ENCODE assay signal across 15 mouse cellular contexts in genomic region chr5:114113334-114113733, GRCm38 (mm10). TPM values are rescaled to one million over a fixed set of nuclear protein-coding genes. Genes with fewer than 3 reads are reported as not detected.
DNase-seq lines count a peak whose midpoint lies in the region; ATAC-seq and TF ChIP-seq lines count a peak whose summit lies in the region.
"Had no signal": no experiment of that assay in that cellular context is flagged by ENCODE, and none has a peak within 500 bp of the region (broad histone marks: within the 10 kb centered on the region; RNA-seq: fewer than 3 reads in every experiment).

No protein-coding gene starts in this region.

- TF ChIP-seq POLR2A in small intestine, adult 2 months (IDR thresholded peaks at IDR 0.05; ENCODE audit: low read depth, low read length), result no peak

- peak; percentile 23 for DNase-seq in embryo, embryonic 10 days (ENCODE audit: low spot score)
- no peak for DNase-seq in embryo, embryonic 11 days
- no peak for DNase-seq in liver, embryonic 14.5 days (ENCODE audit: low read depth in 3 of 3, low spot score in 3 of 3)
- no peak for DNase-seq in liver, embryonic 11.5 days (ENCODE audit: low spot score)
- DNase-seq in ES-CJ7 (ENCODE audit: low read depth, low spot score), result peak; percentile 56
- DNase-seq: cerebellum, adult 8-10 months; gastrocnemius, adult 2 months; kidney, adult 8-10 months; right cerebral cortex, postnatal 4 days had no signal

- no peak overlapping the region for H3K4me3 ChIP-seq in liver, embryonic 14.5 days (ENCODE audit: insufficient read depth in 1 of 2, low read depth in 2 of 2, low read length in 2 of 2)
- H3K4me3 ChIP-seq in liver, embryonic 11.5 days (ENCODE audit: low read depth, low read length), result no peak overlapping the region
- no peak overlapping the region for H3K4me3 ChIP-seq in small intestine, adult 2 months (ENCODE audit: low read depth, low read length)
- H3K4me3 ChIP-seq in forebrain, embryonic 13.5 days, result no peak overlapping the region
- no peak overlapping the region for H3K4me3 ChIP-seq in midbrain, embryonic 15.5 days
- H3K4me3 ChIP-seq: forebrain, embryonic 10.5 days; gastrocnemius, adult 2 months; heart, embryonic 10.5 days; hindbrain, embryonic 13.5 days had no signal

- H3K27ac ChIP-seq in liver, embryonic 14.5 days, result no peak overlapping the region
- no peak overlapping the region for H3K27ac ChIP-seq in liver, embryonic 11.5 days (ENCODE audit: low read depth, low read length)
- H3K27ac ChIP-seq in small intestine, adult 2 months (ENCODE audit: insufficient read depth, low read depth, low read length), result no peak overlapping the region
- H3K27ac ChIP-seq in forebrain, embryonic 13.5 days, result no peak overlapping the region
- H3K27ac ChIP-seq in midbrain, embryonic 15.5 days, result no peak overlapping the region
- H3K27ac ChIP-seq: forebrain, embryonic 10.5 days; heart, embryonic 10.5 days; hindbrain, embryonic 13.5 days had no signal

- H3K9me3 ChIP-seq in liver, embryonic 14.5 days (ENCODE audit: control insufficient read depth, low read length), result no peaks in the 10 kb centered on the region
- H3K9me3 ChIP-seq in liver, embryonic 11.5 days (ENCODE audit: control insufficient read depth, low read length), result no peaks in the 10 kb centered on the region
- no peaks in the 10 kb centered on the region; the same call in 1 of the 2 replicates for H3K9me3 ChIP-seq in forebrain, embryonic 13.5 days (replicated peaks)
- no peaks in the 10 kb centered on the region for H3K9me3 ChIP-seq in midbrain, embryonic 15.5 days
- H3K9me3 ChIP-seq: heart, embryonic 10.5 days; hindbrain, embryonic 13.5 days had no signal

- H3K36me3 ChIP-seq in liver, embryonic 14.5 days (replicated peaks; ENCODE audit: control insufficient read depth, insufficient read depth, low read depth), result no peaks in the 10 kb centered on the region; the same call in 1 of the 2 replicates
- H3K36me3 ChIP-seq in liver, embryonic 11.5 days (ENCODE audit: control insufficient read depth, insufficient read depth, low read length), result peaks cover 44% of the 10 kb centered on the region
- peaks cover 42% of the 10 kb centered on the region for H3K36me3 ChIP-seq in small intestine, adult 2 months (ENCODE audit: control insufficient read depth, insufficient read depth, low read length)
- peaks cover 99% of the 10 kb centered on the region for H3K36me3 ChIP-seq in forebrain, embryonic 13.5 days (ENCODE audit: poor library complexity, severe bottlenecking)
- peaks cover 73% of the 10 kb centered on the region for H3K36me3 ChIP-seq in midbrain, embryonic 15.5 days (replicated peaks)

- H3K4me1 ChIP-seq in liver, embryonic 14.5 days (replicated peaks; ENCODE audit: control insufficient read depth in 2 of 2, insufficient read depth in 2 of 2, low read length in 1 of 2), result no peaks in the 10 kb centered on the region
- H3K4me1 ChIP-seq in liver, embryonic 11.5 days (replicated peaks; ENCODE audit: control insufficient read depth, insufficient read depth, low read length), result no peaks in the 10 kb centered on the region
- H3K4me1 ChIP-seq in small intestine, adult 2 months (ENCODE audit: control insufficient read depth, insufficient read depth, insufficient read length, low read length), result no peaks in the 10 kb centered on the region
- no peaks in the 10 kb centered on the region for H3K4me1 ChIP-seq in forebrain, embryonic 13.5 days
- H3K4me1 ChIP-seq in midbrain, embryonic 15.5 days, result no peaks in the 10 kb centered on the region
- H3K4me1 ChIP-seq: forebrain, embryonic 10.5 days; heart, embryonic 10.5 days; hindbrain, embryonic 13.5 days had no signal

- no peak overlapping the region for H3K9ac ChIP-seq in liver, embryonic 14.5 days (replicated peaks)
- H3K9ac ChIP-seq in liver, embryonic 11.5 days (ENCODE audit: low read depth, low read length), result no peak overlapping the region
- H3K9ac ChIP-seq in forebrain, embryonic 13.5 days, result no peak overlapping the region
- no peak overlapping the region for H3K9ac ChIP-seq in midbrain, embryonic 15.5 days
- H3K9ac ChIP-seq: hindbrain, embryonic 13.5 days had no signal

- peak; percentile 53 for TF ChIP-seq CTCF in liver, embryonic 14.5 days (IDR thresholded peaks at IDR 0.05; ENCODE audit: low read depth)
- TF ChIP-seq CTCF in small intestine, adult 2 months (IDR thresholded peaks at IDR 0.05; ENCODE audit: extremely low read depth, insufficient read length, insufficient replicate concordance, low read depth, low read length), result peak; percentile 25; the same call in 1 of the 2 replicates

- no peak overlapping the region for H3K4me2 ChIP-seq in liver, embryonic 14.5 days (ENCODE audit: low read depth)
- no peak overlapping the region for H3K4me2 ChIP-seq in liver, embryonic 11.5 days
- no peak overlapping the region for H3K4me2 ChIP-seq in forebrain, embryonic 13.5 days
- no peak overlapping the region for H3K4me2 ChIP-seq in midbrain, embryonic 15.5 days
- H3K4me2 ChIP-seq: hindbrain, embryonic 13.5 days had no signal

- H3K27me3 ChIP-seq in liver, embryonic 14.5 days (ENCODE audit: control insufficient read depth, insufficient read depth, low read length), result no peaks in the 10 kb centered on the region
- H3K27me3 ChIP-seq in liver, embryonic 11.5 days (replicated peaks; ENCODE audit: control insufficient read depth, insufficient read depth, low read length), result no peaks in the 10 kb centered on the region
- H3K27me3 ChIP-seq in small intestine, adult 2 months (ENCODE audit: control insufficient read depth, insufficient read depth, low read length), result no peaks in the 10 kb centered on the region
- H3K27me3 ChIP-seq in forebrain, embryonic 13.5 days, result no peaks in the 10 kb centered on the region
- H3K27me3 ChIP-seq in midbrain, embryonic 15.5 days (replicated peaks), result no peaks in the 10 kb centered on the region
- H3K27me3 ChIP-seq: hindbrain, embryonic 13.5 days had no signal

- 80% methylated on average over 6 of the region's 6 CpGs for WGBS in liver, embryonic 14.5 days (ENCODE audit: insufficient replicate concordance)
- 88% methylated on average over 6 of the region's 6 CpGs for WGBS in liver, embryonic 11.5 days
- WGBS in small intestine, adult 2 months, result 90% methylated on average over 6 of the region's 6 CpGs
- WGBS in forebrain, embryonic 13.5 days, result 83% methylated on average over 6 of the region's 6 CpGs
- WGBS in midbrain, embryonic 15.5 days, result 84% methylated on average over 6 of the region's 6 CpGs

- ATAC-seq in liver, embryonic 14.5 days (ENCODE audit: insufficient read depth), result no peak
- ATAC-seq in liver, embryonic 11.5 days (replicated peaks; ENCODE audit: low FRiP score), result no peak
- no peak for ATAC-seq in forebrain, embryonic 13.5 days
- ATAC-seq in midbrain, embryonic 15.5 days (replicated peaks), result no peak

- TF ChIP-seq EP300 in liver, embryonic 14.5 days (IDR thresholded peaks at IDR 0.05; ENCODE audit: low read depth), result no peak

RNA-seq across cellular contexts. Expression of gene Alkbh2, which starts 14.7 kb away (rescaled TPM):
- 3.3 and 3.9 TPM in 2 replicates for polyA plus RNA-seq in liver, embryonic 14.5 days (2012; rRNA removed)
- polyA plus RNA-seq in liver, embryonic 14.5 days (2014; fragmentation: Nextera tagmentation; extraction: Ambion mirVana), result 4.5 and 5.7 TPM in 2 replicates
- polyA plus RNA-seq in liver, embryonic 11.5 days (2014; fragmentation: Nextera tagmentation; extraction: Ambion mirVana), result 13.1 and 13.4 TPM in 2 replicates
- 3.1 and 6.6 TPM in 2 replicates for polyA plus RNA-seq in small intestine, adult 2 months (2012; rRNA removed)
- 6.7 and 9.0 TPM in 2 replicates for polyA plus RNA-seq in forebrain, embryonic 13.5 days (2015; fragmentation: Nextera tagmentation; extraction: Ambion mirVana)
- polyA plus RNA-seq in midbrain, embryonic 15.5 days (2015; fragmentation: Nextera tagmentation; extraction: Ambion mirVana), result 5.3 and 6.9 TPM in 2 replicates

RNA-seq across cellular contexts. Expression of gene Ung, which starts 16.9 kb away (rescaled TPM):
- 13.1 and 13.3 TPM in 2 replicates for polyA plus RNA-seq in liver, embryonic 14.5 days (2012; rRNA removed)
- 11.0 and 11.4 TPM in 2 replicates for polyA plus RNA-seq in liver, embryonic 14.5 days (2014; fragmentation: Nextera tagmentation; extraction: Ambion mirVana)
- 41.8 and 47.1 TPM in 2 replicates for polyA plus RNA-seq in liver, embryonic 11.5 days (2014; fragmentation: Nextera tagmentation; extraction: Ambion mirVana)
- 4.8 and 6.7 TPM in 2 replicates for polyA plus RNA-seq in small intestine, adult 2 months (2012; rRNA removed)
- polyA plus RNA-seq in forebrain, embryonic 13.5 days (2015; fragmentation: Nextera tagmentation; extraction: Ambion mirVana), result 45.3 and 46.6 TPM in 2 replicates
- polyA plus RNA-seq in midbrain, embryonic 15.5 days (2015; fragmentation: Nextera tagmentation; extraction: Ambion mirVana), result 8.5 and 9.7 TPM in 2 replicates

RNA-seq across cellular contexts. Expression of gene Svop, which starts 22.0 kb away (rescaled TPM):
- polyA plus RNA-seq in liver, embryonic 14.5 days (2012; rRNA removed), result 0.11 TPM in 1 of 2 replicates, not detected in the other
- 0.06 TPM in 1 of 2 replicates, not detected in the other for polyA plus RNA-seq in liver, embryonic 14.5 days (2014; fragmentation: Nextera tagmentation; extraction: Ambion mirVana)
- polyA plus RNA-seq in liver, embryonic 11.5 days (2014; fragmentation: Nextera tagmentation; extraction: Ambion mirVana), result not detected in 2 replicates
- 0.15 and 0.42 TPM in 2 replicates for polyA plus RNA-seq in small intestine, adult 2 months (2012; rRNA removed)
- 52.2 and 57.1 TPM in 2 replicates for polyA plus RNA-seq in forebrain, embryonic 13.5 days (2015; fragmentation: Nextera tagmentation; extraction: Ambion mirVana)
- polyA plus RNA-seq in midbrain, embryonic 15.5 days (2015; fragmentation: Nextera tagmentation; extraction: Ambion mirVana), result 104 and 115 TPM in 2 replicates

RNA-seq across cellular contexts. Expression of gene Acacb, which starts 33.0 kb away (rescaled TPM):
- polyA plus RNA-seq in liver, embryonic 14.5 days (2012; rRNA removed), result 0.22 and 0.29 TPM in 2 replicates
- polyA plus RNA-seq in liver, embryonic 14.5 days (2014; fragmentation: Nextera tagmentation; extraction: Ambion mirVana), result 0.20 and 0.44 TPM in 2 replicates
- polyA plus RNA-seq in liver, embryonic 11.5 days (2014; fragmentation: Nextera tagmentation; extraction: Ambion mirVana), result 0.86 and 1.2 TPM in 2 replicates
- polyA plus RNA-seq in small intestine, adult 2 months (2012; rRNA removed), result 3.1 and 5.9 TPM in 2 replicates
- 0.96 and 1.5 TPM in 2 replicates for polyA plus RNA-seq in forebrain, embryonic 13.5 days (2015; fragmentation: Nextera tagmentation; extraction: Ambion mirVana)
- polyA plus RNA-seq in midbrain, embryonic 15.5 days (2015; fragmentation: Nextera tagmentation; extraction: Ambion mirVana), result 5.0 and 5.8 TPM in 2 replicates

RNA-seq across cellular contexts. Expression of gene Usp30, which starts 48.1 kb away (rescaled TPM):
- 3.7 and 3.9 TPM in 2 replicates for polyA plus RNA-seq in liver, embryonic 14.5 days (2012; rRNA removed)
- 2.0 and 2.1 TPM in 2 replicates for polyA plus RNA-seq in liver, embryonic 14.5 days (2014; fragmentation: Nextera tagmentation; extraction: Ambion mirVana)
- polyA plus RNA-seq in liver, embryonic 11.5 days (2014; fragmentation: Nextera tagmentation; extraction: Ambion mirVana), result 6.5 and 8.5 TPM in 2 replicates
- 6.2 and 10.9 TPM in 2 replicates for polyA plus RNA-seq in small intestine, adult 2 months (2012; rRNA removed)
- 16.2 and 17.7 TPM in 2 replicates for polyA plus RNA-seq in forebrain, embryonic 13.5 days (2015; fragmentation: Nextera tagmentation; extraction: Ambion mirVana)
- polyA plus RNA-seq in midbrain, embryonic 15.5 days (2015; fragmentation: Nextera tagmentation; extraction: Ambion mirVana), result 20.7 and 22.1 TPM in 2 replicates

Comparison
In these comparisons a context has a peak if more than half of its experiments do, and no peak if none do; other contexts are left out.
1. DNase-seq: peak in embryo, embryonic 10 days (single experiment) and ES-CJ7 (single experiment); none in embryo, embryonic 11 days (single experiment), liver, embryonic 14.5 days (0 of 3) and liver, embryonic 11.5 days (single experiment).
2. RNA of gene Svop, which starts 22.0 kb away (polyA plus RNA-seq): 104 to 115 TPM in midbrain, embryonic 15.5 days and 52.2 to 57.1 TPM in forebrain, embryonic 13.5 days; 0.15 to 0.42 TPM in small intestine, adult 2 months, not detected in liver, embryonic 11.5 days and 0.06 to 0.11 TPM in liver, embryonic 14.5 days; every median in the first group is over 10 times any median in the second.